Mouse (Mus musculus): ENCODE measurements at regions not wholly inside any gene's neighbourhood (a gene's known extent, or its start where the extent isn't known, plus 50 kb on each side); places are given as distances from the start of the nearest gene placed in this dataset.

DNA sequence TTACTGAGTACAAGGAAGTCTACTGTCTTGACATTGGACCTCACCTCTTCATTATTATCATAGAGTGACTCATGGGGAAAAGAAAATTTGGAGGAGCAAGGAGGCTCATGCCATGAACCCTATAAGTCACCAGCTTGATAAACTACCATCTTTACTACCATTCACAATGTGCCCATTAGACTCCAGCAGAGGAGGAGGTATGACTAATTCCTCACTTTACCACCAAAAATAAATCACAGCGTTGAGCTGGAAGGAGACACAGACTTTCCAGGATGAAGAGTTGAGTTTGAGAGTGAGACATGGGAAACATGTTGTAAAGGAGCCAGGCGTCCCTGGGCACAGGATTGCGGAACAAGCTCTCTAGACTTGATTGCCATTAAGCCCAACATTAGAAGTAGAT is 195.0 kb upstream of the Mctp2 start:
- DNase-seq (ENCODE audit: low spot score in 2 of 2), result no peak

DNA sequence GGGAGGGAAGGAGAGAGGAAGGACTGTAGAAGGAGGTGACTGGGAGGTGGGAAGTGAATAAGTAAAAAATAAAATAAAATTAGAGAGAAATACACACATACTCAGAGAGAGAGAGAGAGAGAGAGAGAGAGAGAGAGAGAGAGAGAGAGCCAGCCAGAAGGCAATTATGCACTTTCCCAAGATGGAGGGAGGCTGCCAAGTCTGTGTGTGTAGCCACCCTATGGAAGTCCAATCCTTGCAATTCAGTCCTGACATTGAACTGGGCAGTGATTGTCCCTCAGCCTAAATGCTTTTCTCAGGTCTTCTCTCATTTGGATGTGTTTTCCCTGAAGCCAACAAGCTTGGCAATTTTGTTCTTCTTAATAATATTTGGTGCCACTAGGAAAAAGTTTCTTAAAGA is 197.3 kb upstream of the Mctp2 start:
- DNase-seq (ENCODE audit: low spot score in 2 of 2), result no peak

DNA sequence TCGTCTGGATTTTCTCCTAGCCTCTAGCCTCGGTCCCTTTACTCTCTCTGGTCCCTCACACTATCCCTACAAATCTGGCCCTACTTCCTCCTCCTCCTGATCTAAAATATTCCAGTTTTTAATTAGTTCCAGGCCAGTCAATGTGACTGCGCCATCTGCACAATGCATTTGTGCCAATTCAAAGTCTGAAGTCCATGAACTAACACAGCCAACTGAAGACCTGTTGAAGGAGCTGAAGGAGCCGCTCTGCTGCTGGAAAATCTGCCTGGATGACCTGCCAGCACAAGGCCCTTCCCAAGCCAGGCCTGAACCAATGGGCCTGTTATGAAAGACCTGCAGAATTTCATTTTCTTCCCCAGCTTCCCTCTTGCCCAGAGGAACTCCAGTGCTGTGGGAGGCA is 197.9 kb upstream of the Mctp2 start:
- no peak for DNase-seq (ENCODE audit: low spot score in 2 of 2)

DNA sequence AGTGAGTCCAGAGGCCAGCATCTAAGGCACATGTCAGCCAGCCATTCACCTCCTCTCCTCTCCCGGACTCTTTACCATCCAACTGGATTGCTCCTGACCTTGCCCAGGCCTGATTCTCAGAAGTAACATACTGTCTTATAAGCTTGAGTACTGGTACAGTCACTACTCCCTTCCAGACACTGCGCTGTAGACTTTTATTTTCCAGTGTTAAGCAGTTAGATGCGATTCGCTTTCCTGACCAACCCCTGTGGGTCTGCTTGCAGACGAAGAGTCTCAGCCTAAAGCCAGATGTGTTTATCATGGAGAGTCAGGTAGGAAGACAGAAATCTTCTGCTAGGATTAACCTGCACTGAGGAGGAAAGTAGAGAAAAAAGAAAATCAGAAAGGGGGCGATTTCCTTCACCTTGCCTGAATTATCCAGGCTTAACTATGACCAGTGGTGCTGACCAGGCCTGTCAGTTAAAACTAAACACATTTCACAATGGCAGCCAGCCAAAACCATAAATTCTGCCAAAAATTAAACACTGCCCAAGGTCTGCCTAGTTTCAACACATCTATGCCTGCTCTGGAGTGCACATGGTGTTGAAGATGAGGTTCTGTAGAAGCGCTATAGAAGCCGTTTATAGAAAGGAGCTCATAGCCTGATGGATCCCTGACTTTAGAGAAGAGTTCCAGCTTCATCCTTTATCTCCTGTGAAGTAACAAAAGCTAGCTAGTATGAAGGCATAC is 199.5 kb upstream of the Mctp2 start:
- DNase-seq (ENCODE audit: low spot score in 2 of 2), result no peak

DNA sequence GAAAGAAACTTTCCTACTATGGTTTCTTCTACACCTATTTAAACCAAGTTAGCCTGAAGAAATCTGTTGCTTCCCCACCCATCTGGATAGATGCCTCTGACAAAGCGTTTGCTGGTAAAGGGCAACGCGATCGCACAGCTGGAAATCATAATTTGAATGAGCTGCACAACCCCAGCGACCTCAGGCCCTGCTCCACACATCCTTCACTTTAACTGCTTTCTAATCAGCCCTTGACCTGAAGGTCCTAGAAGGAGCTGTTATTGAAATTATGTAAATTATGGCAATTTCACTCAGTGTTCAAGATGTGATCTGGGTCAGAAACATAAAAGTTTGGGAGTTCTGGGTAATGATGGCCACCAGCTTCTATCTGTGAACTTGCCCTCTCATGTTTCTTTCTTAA is 201.5 kb upstream of the Mctp2 start:
- no peak for DNase-seq (ENCODE audit: low spot score in 2 of 2)

DNA sequence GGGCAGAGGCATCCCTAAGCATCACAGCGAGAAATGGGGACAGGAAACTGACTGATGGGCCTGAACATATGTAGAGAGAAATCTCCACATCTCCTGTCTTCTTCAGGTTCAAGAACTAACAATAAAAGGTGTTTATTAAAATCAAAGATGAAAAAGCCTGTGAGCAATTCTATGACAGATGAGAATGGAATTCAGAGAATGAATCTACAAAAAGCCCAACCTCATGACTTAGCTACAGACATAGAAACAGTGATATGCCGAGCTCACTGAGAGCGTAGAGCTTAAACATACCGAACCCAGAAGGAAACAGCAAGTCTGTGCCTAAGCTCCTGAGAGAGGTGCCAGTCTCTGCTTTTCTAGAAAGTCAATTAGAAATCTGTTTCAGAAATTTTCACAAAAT is 203.7 kb upstream of the Mctp2 start:
- DNase-seq (ENCODE audit: low spot score in 2 of 2), result no peak

DNA sequence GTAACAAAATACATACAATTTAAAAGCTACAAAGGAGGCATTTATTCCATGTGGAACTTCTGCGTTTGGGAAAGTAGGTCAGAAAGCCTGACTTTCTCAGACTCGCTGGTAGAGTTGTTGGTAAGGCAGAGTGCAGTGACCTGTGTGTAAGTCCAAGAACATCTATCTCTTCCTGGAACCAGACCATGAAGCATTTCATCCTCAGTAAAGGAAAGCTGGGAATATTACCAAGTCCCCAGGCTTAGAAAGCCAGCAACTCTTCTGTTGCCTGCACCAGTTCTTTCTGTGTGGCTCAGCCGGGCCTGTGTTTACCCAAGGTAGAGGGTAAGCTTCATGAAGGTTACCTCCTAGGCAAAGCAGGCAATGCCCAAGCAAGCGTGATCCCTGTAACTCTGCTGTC is 207.0 kb upstream of the Mctp2 start:
- no peak for DNase-seq (ENCODE audit: low spot score in 2 of 2)

DNA sequence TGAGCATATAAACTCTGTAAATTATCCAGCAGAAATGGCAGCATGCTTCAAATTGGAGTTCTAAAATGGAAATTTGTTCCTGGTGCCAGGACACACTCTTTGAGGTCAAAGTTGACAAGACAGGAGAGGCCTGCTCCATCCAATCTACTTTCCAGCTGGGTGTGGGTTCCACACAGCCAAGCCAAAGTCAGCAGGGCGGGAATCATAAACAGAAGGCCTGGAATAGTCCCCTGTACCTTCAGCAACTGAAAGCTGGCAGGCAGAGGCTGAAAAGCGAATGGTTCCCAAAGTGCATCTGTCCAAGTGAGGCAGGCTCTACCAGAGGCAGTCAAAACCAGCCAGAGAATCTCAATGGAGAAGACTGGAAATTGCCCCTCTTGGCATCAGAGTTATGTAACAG is 208.4 kb upstream of the Mctp2 start:
- no peak for DNase-seq (ENCODE audit: low spot score in 2 of 2)

DNA sequence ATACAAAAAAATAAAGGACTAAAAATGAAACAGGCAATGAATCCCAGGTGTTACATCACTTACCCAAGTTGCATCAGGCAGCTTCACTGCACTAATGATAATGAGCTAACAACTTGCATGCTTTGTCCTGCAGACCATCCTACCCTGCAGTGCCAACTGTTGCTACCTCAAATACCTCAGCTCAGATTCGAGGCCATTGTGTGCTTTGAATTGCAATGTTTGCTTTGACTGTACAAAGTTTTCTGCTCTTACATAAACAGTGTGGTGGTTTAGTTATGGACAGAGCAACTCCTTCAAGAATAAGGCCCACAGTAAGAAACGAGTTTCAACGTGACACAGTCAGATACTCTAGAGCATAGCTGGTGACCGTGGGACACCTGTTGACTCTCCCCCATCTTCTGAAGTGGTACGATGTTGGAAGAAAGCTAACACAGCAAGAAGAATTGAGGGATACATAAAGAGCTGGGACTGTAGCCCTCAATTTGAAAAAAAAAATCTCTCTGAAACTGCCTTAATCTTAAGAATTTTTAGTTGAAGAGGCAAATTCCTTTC is 212.1 kb upstream of the Mctp2 start:
- DNase-seq (ENCODE audit: low spot score in 2 of 2), result no peak

DNA sequence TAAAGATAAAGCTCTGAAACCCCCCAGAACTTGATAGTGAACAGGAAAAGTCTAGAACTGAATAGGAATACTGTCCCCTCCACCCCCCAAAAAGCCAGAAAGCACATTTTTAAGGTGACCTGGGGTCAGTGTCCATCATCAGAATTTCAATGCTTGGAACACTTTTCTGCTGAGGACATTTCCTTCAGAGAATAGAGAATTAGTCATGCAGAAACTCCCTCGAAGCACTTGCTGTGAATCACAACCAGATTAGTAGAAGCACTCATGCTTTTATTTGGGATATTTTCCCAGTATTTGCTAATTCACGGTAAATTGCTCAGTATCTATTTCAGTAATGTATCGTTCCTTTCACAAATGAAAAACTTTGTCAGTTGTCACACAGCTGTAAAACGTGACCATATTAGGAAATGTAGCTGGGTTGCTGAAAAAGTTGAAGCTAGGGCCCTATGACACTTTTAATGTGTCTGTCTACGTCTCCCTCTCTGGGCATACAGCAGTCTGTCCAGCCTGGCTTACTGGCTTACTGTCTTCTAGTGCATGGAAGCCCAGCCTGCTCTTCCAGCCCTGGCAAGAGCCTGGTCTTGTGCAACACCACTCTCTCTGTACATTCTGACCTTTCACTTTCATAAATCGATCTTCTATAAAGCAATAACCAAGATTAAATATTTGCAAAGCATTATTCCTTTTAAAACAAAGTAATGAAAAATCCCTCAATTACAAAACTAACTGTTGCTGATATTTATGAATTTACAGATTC is 213.1 kb upstream of the Mctp2 start:
- DNase-seq (ENCODE audit: low spot score in 2 of 2), result no peak

DNA sequence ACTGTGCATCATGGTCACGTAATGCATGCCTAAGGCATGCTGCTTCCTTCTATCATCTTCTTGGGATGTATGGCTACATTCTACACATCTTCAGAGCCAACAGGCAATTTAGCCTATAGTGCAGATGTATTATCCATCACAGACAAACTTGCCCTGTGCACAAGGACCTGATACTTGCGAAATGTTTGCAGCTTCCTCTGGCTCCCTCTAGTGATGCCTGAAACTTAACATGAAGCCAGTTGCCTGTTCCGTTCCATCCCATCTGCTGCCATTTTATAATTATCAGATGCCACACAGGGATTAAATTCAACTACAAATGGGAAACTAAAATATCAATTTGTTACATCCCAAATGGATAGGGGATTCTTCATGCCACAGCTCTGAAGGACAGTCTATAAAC is 222.5 kb upstream of the Mctp2 start:
- DNase-seq (ENCODE audit: low spot score in 2 of 2), result no peak

DNA sequence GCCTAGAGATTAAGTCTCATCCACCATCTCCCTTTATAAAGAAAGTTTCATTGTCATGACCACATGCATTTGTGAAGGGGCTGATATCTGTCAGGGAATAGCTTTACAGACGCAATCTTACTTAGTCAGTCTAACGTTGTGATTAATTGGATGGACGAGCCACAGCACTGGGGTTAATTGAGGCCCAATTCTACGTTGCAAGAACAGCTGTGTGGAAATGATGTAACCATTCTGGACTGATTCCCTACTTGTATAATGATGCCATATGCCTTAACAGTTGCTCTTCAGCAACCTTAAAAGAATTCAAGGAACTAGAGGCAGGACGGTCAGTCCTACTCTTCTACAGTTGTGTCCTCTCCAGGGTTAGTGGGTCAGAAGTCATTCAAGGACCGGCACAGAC is 231.9 kb upstream of the Mctp2 start:
- no peak for DNase-seq (ENCODE audit: low spot score in 2 of 2)

DNA sequence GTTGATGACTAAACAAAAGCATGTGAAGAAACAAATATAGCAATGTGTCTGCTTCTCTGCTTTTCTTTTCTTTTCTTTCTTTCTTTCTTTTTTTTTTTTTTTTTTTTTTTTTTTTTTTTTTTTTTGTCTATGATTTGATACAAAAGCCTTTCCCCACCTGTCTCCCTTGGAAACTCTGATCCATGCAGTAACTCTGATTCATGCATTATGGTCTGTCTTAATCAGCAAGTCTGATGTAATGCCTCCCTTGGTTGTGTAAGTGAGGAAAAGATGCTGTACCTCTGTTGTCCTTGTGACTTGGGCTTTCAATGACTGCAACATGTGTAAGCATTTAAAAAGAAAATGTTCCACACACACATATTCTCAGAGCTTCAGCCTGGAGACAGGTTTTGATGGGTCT is 233.5 kb upstream of the Mctp2 start:
- DNase-seq (ENCODE audit: low spot score in 2 of 2), result no peak

DNA sequence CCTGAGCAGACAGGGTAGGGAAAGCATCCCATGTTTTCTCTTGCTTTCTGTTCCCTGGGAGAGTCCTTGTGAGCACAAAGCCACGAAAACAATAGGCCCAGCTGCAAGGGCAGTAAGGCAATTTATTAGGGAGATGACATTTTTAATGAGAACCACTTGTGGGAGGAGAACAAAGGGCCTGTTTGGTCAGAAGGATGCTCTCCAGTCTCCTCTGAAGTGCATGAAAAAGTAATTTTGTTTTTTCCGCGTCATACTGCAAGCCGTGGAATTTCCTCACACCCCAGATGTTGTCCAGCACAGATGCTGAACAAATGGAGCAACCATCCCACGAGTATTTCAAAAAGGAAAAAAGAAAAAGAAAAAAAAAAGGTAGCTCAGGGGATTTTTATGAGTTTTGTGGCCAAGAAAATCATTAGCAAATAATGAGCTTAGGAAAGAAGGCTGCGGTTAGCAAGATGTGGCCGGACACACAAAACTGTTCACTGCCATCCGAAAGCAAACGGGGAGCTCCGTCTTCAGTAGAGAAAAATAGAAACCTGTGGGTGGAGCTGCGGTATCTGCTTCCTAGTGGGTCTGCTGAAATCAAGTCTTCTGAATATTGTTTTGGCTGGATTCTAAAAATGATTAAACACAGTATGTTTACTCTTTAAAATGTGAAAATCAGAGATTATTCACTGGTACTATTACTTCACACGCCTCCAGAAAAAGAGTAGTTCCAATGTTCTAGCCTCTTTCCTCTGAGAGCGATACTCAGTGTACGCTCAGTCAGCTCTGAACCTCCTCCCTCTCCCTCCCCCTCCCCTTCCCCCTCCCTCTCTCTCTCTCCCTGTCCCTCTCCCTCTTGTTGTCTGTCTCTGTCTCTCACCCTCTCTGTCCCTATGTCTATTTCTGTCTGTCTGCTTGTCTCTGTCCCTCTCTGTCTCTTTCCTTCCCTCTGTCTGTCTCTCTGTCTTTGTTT is 235.4 kb upstream of the Mctp2 start:
- DNase-seq (ENCODE audit: low spot score in 2 of 2), result no peak

DNA sequence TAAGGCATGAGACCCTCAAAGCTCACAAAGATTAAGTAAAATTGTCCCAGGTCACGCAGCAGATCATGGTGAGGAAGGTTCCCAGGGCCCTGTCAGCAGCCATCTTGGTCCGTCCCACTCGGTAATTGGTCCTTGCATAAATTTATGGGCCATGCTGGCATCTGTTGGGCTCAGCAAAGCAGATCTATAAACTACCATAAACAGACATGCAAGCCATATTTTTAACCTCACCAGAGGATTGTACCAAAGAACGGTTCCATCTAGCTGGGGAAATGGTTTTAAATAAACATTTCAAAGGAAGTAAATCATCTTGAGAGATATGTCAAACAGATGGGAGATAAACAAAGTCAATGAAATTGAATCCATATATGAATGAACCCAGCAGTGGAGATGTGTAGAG is 237.1 kb upstream of the Mctp2 start:
- DNase-seq (ENCODE audit: low spot score in 2 of 2), result no peak

DNA sequence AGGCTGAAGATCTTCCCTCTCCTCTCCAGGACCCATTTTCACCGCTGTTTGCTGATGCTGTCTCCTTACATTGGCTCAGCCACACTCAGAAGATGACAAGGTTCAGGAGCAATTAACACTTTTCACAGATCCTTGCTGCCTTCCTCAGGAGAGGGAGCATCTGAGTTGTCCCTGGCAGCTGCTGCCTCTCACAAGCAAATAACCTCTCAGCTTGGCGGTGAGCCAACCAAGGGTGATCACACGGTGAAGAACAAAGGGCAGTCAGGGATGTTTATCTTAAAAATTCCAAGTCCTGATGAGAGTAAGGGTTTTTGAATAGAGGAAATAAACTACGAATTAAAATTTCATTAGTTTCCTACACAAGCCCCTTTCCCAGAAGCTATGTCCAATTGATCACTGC is 237.5 kb upstream of the Mctp2 start:
- no peak for DNase-seq (ENCODE audit: low spot score in 2 of 2)

DNA sequence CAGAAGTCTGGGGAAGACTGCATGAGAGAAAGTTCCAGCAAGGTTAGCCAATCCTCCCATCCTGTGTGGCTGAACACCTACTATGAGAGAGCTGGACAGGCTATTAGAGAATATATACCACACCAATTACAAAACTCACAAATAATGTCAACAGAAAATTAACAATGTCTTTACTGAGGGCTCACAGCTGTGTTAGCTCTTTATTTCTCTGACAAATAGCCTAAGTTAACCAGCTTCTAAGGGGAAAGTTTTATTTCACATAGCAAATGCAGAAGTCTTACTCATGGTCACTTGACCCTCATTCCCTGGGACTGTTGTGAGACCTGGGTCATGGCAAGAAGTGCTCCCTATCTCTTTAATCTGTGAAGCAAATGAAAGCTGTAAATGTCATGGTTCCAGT is 261.0 kb upstream of the Mctp2 start:
- DNase-seq (ENCODE audit: low spot score in 2 of 2), result no peak

DNA sequence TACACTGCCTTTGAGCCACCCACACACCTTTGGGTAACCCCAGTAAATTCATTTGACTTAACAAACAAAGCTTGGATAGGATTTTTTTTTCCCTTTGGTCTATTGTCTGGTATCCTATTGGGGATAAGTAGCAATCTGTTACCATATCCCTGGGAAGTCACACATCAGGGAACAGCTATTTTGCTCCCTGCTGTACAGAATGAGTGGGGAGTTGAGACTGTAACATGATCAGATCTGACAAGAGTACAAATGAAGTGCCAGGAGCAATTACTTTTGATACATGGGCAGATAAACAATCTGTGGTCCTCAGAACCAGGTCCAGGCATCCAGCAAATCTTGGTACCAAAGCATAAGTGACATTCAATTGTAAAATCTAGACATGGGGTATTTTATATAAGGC is 262.8 kb upstream of the Mctp2 start:
- DNase-seq (ENCODE audit: low spot score in 2 of 2), result no peak

DNA sequence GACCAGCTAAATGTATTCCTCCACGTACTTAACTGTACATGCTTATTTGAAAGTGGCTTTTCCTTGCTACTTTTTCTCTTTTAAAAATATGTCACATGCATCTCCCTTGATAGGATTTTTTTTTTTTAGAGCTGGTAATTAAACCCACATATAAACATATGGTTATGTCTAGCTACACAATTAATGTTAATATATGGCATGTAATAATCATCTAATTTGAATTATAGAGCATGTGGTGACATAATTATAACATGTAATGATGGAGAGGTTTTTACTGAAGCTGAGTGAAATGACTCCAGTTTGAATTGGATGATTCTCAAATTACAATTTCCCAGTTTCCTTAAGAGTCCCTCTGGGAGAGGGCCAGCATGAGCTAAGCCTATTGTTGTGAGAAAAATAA is 267.9 kb upstream of the Mctp2 start:
- no peak for DNase-seq (ENCODE audit: low spot score in 2 of 2)

DNA sequence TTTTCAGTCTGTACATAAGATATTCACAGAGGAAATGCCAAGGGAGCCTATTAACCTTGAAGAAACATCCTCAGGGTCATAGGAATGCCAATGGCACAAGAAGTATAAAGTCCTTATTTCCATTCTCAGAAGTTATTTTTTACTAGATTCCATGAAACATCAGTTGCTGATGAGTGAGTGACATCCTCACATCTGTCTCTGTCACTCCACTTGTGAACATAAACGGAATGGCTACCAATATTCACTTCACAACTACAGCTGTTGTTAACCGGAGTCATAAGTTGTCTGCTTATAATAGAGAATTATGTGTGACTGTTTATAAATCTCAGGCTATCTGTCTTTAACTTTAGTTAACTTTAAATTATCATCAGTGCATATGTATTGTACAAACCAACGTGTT is 278.0 kb upstream of the Mctp2 start:
- DNase-seq (ENCODE audit: low spot score in 2 of 2), result no peak

DNA sequence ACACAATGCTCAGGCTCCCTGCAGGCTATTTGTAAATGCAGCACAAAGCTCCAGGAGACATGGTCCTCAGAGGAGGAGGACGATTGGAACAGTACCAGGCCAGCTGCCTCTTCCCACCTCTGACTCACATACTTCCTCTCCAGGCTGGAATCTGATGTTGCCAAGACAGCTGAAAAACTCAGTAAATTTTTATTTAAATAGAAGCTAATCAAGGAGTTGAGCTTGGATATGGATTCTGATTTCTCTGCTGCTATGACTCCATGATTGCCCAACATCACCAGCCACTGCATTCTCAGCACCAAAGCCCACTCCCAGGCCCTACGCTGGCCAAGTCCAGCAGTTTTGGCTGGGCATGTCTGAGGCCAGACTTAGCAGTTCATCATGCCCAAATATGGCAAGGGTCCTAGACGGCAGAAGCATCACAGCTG is 282.8 kb upstream of the Mctp2 start:
- no peak for DNase-seq (ENCODE audit: low spot score in 2 of 2)

All from spleen, postnatal 10 days (tissue).